Mouse (Mus musculus): ENCODE measurements around the gene Taf1c.
A peak's percentile ranks its signal among the peaks of the same experiment; 100 is the strongest.

Gene Taf1c

DNA sequence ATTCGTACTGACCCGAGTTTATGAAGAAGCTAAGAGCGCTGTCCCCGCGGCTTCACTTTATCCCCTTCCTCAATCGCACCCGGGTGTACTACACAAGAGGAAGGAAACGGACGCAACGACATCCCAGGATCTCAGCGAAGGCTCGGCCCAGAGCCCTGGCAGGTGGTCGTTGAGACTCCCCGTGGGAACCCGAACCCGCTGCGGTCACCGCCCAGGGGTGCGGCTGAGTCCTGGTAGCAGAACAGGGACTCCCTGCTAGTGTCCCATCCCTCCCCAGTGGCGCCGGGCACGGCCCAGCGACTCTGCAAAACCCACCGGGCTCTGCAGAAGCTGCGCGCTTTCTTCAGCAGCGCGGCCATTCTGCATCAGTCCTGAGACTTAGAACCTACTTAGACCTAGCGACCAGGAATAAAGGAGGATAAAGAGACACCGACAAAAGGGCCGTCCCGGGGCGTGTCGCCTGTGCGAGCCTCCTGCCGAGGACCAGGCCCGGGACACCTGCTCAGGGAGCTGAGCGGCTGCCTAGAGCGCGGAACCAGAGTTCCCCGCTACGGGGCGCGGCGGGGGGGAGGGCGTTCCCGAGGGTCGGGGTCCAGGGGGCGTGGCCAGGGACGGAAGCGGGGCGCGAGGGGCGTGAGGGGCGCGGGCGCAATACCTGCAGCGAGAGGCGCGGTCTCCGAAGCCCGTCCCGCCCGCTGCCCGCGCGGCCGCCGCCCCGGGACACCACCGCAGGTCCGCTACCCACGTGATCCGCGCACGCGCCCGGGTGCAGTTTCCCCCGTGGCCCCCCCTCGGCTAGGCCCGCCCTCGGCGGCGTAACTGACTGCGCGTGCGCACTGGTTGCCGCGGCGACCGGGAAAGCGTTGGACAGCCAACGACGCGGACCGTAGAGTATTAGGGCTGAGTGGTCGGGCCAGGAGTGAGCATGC lies 30.3 kb downstream of the Taf1c start, which contains the start of the genes Hsdl1 and Dnaaf1:
Hsdl1 (minus strand) TSS at position 747 of the 929 bp plus-strand sequence.
Dnaaf1 (plus strand) TSS at position 799 of the 929 bp plus-strand sequence.
- DNase-seq (ENCODE audit: low read depth, low spot score), result peak; percentile 94

DNA sequence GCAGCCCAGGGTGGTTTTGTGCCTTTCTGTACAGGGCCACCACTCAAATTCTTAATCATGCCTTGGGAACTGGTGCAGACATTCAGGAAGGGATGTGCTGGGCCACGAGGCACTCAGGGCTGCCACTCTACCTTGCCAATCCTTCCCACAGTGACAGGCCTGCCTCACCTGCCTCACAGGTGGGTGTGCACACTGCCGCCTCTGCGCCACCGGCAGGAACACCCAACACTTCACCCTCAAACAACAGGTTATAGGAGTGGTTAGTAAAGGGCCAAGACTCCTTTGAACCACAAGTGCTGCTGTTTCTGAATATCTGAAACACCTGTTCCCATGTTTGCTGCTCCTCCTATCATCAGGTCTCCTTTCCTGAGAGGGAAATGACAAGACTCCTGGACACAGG lies 32.6 kb downstream of the Taf1c start:
- no peak for DNase-seq (ENCODE audit: low read depth, low spot score)

DNA sequence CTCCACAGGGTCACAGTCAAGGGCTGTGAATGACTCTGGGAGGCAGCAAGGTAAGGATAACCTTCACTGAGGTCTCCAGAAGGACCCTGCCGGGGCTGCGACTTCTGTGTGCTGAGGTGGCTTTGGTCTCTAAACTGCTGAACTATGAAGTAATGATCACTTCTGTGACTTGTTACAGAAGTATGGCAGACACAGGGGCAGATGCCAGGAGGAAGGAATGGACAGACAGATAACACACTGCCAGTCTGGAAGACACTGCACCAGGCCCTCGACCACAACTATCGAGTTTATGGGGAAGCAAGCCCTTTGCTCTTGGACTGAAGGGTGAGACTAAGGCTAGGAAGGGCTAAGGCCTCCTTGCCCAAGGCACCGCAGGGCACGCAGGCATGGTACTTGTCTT lies 33.9 kb downstream of the Taf1c start:
- DNase-seq (ENCODE audit: low read depth, low spot score), result no peak

DNA sequence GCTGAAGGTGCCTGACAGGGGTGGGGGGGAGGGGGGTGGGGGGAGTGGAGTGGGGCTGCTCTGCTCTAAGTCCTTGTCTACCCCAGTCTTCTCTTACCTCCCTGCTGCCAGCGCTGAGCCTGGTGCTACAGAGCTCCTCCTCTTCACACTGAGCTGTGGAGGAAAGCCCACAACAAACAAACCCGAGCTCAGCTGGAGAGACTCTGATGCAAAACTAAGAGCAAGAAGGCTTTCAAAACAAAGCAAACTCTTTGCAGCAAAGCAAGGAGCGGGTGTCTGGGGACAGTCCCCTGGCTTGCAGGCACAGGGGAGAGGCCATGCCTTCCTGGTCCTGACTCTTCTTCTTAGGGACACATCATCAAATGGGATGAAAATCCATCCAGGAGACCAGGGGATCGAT lies 35.1 kb downstream of the Taf1c start:
- DNase-seq (ENCODE audit: low read depth, low spot score), result no peak

DNA sequence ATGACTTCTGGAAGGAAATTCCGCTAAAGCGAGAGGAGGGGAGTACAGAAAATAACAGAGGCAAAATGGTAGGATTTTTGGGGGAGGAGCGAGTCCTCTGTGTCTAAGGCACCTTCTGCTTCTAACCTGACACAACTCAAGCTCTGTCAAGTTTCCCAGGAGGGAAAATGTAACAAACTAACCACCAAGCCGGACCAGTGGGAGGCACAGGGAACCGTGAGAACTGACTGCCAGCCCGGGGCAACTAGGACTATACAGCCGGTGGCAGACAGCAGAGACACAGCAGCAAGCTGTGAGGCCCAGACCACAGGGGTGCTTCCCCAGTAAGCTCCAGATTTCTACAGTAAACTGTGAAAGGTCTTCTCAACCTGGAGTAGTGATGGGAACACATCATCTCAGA lies 36.1 kb downstream of the Taf1c start:
- no peak for DNase-seq (ENCODE audit: low read depth, low spot score)

DNA sequence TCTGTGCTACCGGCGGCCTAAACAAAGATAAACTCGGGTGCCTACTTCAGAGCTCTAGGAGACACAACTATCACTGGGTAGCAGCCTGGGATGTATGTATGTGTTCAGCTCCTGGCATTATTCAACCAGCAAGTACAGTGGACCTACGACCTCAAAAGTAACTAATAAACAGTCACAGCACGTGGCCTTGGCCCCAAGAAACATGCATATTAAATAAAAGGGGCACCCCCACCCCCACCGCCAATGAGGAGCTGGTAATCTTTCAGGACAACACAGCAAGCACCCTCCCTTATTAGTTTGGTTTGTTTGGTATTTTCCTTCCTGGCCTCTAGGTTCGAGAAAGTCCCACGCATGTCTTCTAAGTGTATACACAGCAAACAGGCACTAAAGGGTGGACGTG lies 36.8 kb downstream of the Taf1c start:
- no peak for DNase-seq (ENCODE audit: low read depth, low spot score)

DNA sequence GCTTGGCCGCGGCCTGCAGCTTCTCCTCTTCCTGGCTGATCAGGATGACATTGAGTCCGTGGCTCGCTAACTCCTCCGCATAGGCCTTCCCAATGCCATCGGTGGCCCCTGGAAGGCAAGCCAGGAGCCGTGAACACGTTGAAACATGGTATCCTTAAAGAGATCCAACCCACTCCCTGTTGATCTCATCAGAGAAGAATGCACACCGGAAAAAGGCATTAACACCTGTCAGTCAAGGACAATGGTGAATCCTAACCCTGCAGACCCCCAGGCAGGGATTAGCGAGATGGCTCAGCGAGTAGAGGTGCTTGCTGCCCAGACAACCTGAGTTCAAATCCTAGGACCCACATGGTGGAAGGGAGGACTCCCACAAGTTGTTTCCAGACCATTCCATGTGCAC lies 38.7 kb downstream of the Taf1c start:
- no peak for DNase-seq (ENCODE audit: low read depth, low spot score)

DNA sequence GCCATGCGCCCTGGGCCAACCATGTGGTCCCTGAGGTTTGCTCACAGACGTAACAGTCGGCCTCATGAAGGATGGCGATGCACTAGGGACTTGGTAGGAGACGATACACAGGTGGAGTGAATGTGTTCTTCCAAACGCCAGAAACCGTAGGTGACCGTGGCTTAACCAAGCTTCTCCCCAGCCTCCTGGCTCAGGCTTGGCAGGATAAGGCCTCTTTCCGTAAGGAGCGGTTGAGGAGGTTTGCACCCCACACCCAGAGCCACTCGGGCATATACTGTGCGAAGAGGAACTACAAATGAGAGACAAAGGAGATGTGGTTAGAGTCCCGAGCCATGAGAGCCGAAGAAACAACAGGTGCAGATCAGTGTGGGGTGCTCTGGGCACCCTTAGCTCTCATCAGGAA lies 41.2 kb downstream of the Taf1c start:
- no peak for DNase-seq (ENCODE audit: low read depth, low spot score)

DNA sequence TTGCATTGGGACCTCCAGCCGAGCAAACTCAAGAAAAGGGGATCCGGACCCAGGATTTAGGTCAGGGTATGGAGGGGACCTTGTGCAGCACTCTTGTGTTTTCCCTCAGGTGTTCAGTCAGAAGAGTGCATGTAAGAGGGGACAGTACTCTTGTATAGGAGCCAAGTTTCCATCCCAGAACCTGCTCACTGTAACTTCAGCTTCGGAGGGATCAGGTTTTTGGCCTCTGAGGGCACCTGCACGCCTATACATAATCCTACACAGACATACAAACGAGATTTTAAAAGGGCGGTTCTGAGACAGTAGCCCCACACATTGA lies 45.7 kb downstream of the Taf1c start:
- no peak for DNase-seq (ENCODE audit: low read depth, low spot score)

DNA sequence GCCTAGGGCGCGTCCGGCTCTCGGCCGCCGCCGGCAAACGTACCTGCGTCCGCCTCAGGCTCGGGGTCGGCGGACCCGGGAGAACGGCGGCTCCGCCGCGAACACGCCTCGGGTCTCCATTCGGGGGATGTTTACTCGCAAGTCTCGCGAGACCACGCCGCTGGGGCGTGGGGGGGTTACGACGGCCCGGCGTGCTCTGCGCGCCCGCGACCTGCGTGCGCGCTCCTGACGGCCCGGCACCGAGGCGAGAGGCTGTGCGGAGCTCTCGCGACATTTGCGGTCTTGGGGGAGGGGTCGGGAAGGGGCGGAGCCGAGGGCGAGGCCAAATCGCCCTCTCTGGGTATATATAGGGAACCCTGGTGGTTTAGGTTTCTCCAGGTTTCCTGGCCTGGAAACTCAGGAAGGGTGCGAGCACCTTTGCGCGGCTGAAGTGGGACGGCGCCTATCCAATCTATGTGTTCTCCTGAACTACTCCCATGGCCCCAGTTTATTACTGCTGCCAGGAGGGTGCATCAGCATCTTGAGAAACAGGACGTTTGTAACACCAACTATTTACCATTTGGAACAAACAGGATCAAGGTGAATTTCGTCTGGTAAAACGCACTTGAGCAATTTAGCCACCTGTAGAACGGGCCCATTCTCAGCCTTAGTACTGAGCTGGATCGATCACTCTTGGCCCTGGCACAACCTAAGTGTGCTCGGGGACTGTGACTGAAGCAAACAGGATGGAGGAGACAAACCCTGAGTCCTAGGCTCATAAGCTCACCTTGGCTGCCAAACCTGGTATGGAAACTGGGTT lies 46.2 kb downstream of the Taf1c start, which contains the start of gene Mbtps1:
Mbtps1 (minus strand) TSS at position 133 of the 799 bp plus-strand sequence.
- DNase-seq (ENCODE audit: low read depth, low spot score), result peak; percentile 100

DNA sequence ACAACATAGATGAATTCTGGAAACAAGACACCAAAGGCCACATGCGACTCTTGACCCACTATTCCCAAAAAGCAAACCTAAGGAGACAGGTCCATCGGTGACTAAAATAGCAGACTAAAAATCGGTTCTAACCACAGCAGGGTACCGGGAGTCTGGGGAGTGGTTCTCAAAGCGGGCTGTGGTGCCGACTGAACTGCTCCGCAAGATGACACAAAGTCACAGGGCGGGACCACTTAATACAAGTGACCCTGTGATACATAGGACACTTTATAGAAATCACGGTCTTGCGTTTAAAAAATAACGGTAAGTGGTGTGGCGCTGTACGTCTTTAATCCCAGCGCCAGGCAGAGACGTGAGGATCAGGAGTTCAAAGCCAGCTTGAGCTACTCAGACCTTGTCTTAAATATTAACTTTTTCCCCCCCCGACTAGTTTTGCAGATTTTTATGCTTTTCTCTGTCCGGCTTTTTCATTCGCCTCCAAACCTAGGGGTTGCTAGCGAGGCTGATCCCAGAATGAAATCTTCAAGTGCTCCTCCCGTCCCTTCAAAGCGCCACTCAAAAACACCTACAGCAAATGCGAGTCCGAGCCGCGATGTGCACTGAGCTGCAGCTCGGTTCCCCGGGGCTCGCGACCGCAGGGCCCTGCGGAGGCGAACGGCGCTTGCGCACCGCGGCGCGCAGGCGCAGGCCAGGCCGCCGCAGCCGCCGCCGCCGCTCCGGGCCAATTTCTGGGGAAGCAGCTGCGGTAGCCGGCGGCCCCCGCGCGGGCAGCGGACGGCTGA lies 47.0 kb downstream of the Taf1c start:
- DNase-seq (ENCODE audit: low read depth, low spot score), result peak; percentile 85

DNA sequence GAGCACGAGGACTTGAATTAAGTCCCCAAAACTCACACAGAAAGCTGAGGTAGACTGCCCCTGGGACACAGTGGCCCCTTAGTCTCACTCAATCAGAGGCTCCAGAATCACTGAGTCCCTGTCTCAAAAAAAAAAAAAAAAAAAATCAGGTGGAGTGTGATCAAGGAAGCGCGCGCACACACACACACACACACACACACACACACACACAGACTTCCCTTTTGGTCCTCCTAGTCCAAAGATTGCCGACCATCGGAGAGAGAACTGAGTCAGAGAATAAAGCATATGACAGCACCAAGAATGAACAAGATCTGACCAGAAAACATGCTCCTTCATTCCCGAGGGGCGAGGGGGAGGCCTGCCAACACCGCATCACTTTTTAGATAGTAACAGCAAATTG lies 47.9 kb downstream of the Taf1c start:
- DNase-seq (ENCODE audit: low read depth, low spot score), result no peak

DNA sequence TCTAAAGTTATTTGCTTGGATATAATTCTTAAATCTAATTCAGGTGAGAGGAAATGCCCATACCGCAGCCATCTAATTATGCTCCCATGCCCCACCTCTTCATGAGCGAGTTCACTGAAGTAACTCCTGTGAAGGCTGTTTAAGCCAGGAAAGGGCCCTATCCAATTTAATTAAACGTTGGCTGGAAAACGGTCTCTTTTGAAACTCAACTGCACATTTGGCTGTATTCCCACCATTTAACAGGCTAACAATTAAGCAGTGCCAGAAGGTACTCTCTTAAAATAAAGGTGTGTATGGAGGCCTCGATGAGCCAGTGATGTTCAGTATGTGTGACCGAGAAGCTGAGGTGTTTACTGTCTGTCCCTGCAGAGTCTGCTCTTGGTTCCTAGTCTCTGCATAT lies 49.2 kb downstream of the Taf1c start:
- no peak for DNase-seq (ENCODE audit: low read depth, low spot score)

DNA sequence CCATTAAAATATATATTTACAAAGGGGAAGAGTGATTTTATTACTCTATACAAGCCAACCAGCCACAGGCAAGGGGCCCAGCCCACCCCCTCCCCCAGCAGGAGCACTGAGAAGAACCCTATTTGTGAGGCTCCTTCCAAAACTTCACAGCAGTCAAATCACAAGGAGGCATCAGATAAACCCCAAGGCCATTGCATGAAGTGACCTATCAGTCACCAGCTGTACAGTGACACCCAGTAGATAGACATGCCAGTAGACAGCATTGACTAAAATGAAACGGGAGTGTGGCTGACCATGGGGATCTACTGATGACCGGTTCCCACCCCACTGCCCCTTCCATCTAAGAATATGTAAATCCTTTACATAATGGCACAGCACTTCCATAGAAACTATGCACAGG lies 52.1 kb downstream of the Taf1c start:
- no peak for DNase-seq (ENCODE audit: low read depth, low spot score)

DNA sequence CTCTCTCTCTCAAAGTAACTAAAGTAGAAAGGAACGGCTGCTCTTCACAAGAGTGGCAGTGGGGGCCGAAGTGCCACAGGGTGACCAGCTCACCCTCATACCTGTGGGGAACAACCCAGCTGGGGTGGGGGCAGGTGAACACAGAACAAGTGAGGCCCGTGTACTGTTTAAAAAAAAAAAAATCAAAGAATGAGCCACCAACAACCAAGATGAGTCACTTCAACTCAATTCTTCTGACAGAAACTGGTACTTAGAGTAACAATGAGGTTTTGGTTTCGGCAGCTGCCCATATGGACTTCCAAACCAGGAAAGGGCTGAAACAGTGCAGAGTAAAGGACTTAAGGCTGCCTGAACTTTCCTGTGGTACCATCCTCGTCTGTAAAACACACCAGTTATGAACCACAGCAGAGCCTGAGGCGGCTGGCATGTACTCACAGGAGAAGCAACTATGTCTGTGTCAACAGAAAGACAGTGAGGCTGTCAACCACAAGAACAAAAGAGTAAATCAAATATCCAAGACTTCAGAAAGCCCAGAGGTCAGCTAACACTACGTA lies 56.4 kb downstream of the Taf1c start:
- no peak for DNase-seq (ENCODE audit: low read depth, low spot score)
